Mouse (Mus musculus): ENCODE data around the gene Otop3. TPM values are rescaled to one million over a fixed set of nuclear protein-coding genes. Genes with fewer than 3 reads are reported as not detected.

Otop3 gene
- polyA plus RNA-seq, 1 experiment from 2014 or later, result 1.0 TPM

GRCm38 (mm10) chr11:115373805-115374694 is 39.5 kb downstream of the Otop3 start:
- no peak overlapping the region for H3K9ac ChIP-seq (replicated peaks; ENCODE audit: low read depth, low read length)
- no peaks in the 10 kb centered on the region for H3K9me3 ChIP-seq (ENCODE audit: control insufficient read depth, low read depth, low read length)
- 0 out of 2 replicates have a peak, but pooled peaks cover 3% of the 10 kb centered on the region for H3K27me3 ChIP-seq (ENCODE audit: control insufficient read depth, insufficient read depth, low read length)
- no peak overlapping the region for H3K27ac ChIP-seq (ENCODE audit: low read length)
- 2% methylated on average over 30 of the region's 30 CpGs for WGBS
- peak; percentile 59; the same call in 1 of the 2 replicates for ATAC-seq (ENCODE audit: insufficient number of reproducible peaks, insufficient read depth, low FRiP score, low read depth)
- peak overlapping the region; percentile 53 for H3K4me2 ChIP-seq (replicated peaks; ENCODE audit: low read depth, low read length)
- peak overlapping the region; percentile 17 for H3K4me3 ChIP-seq (ENCODE audit: low read depth, low read length)
- 0 out of 2 replicates have a peak, but pooled peaks cover 9% of the 10 kb centered on the region for H3K4me1 ChIP-seq (ENCODE audit: control insufficient read depth, insufficient read depth, low read length)
- no peaks in the 10 kb centered on the region for H3K36me3 ChIP-seq (ENCODE audit: control insufficient read depth, insufficient read depth, low read length)

- Histone ChIP-seq H3K4me2 (replicated peaks; ENCODE audit: low read depth, low read length) (0 out of 2 replicates have a peak overlapping the region, but pooled peaks have one; percentile 53), H3K9me3 (ENCODE audit: control insufficient read depth, low read depth, low read length) (no peaks in the 10 kb centered on the region), H3K36me3 (ENCODE audit: control insufficient read depth, insufficient read depth, low read length) (no peaks in the 10 kb centered on the region), H3K27me3 (ENCODE audit: control insufficient read depth, insufficient read depth, low read length) (0 out of 2 replicates have a peak, but pooled peaks cover 3% of the 10 kb centered on the region), H3K4me1 (ENCODE audit: control insufficient read depth, insufficient read depth, low read length) (0 out of 2 replicates have a peak, but pooled peaks cover 9% of the 10 kb centered on the region), H3K27ac (ENCODE audit: low read length) (no peak overlapping the region), H3K4me3 (ENCODE audit: low read depth, low read length) (no peak overlapping the region), H3K9ac (replicated peaks; ENCODE audit: low read depth, low read length) (no peak overlapping the region)
- 0 out of 2 replicates have a peak, but pooled peaks have one; percentile 28 for ATAC-seq (ENCODE audit: insufficient number of reproducible peaks, insufficient read depth, low FRiP score, low read depth)
- 67% methylated on average over 12 of the region's 12 CpGs for WGBS
Measured at GRCm38 (mm10) chr11:115374695-115375425, 40.3 kb downstream of the Otop3 start.

- Histone ChIP-seq H3K27ac (ENCODE audit: low read length) (no peak overlapping the region), H3K36me3 (ENCODE audit: control insufficient read depth, insufficient read depth, low read length) (no peaks in the 10 kb centered on the region), H3K9ac (replicated peaks; ENCODE audit: low read depth, low read length) (no peak overlapping the region), H3K9me3 (ENCODE audit: control insufficient read depth, low read depth, low read length) (no peaks in the 10 kb centered on the region), H3K27me3 (ENCODE audit: control insufficient read depth, insufficient read depth, low read length) (0 out of 2 replicates have a peak, but pooled peaks cover 3% of the 10 kb centered on the region), H3K4me3 (ENCODE audit: low read depth, low read length) (no peak overlapping the region), H3K4me1 (ENCODE audit: control insufficient read depth, insufficient read depth, low read length) (peaks cover 17% of the 10 kb centered on the region), H3K4me2 (replicated peaks; ENCODE audit: low read depth, low read length) (no peak overlapping the region)
- ATAC-seq (ENCODE audit: insufficient number of reproducible peaks, insufficient read depth, low FRiP score, low read depth), result no peak
- WGBS, result 66% methylated on average over 7 of the region's 7 CpGs
Measured at GRCm38 (mm10) chr11:115376722-115377121, 42.2 kb downstream of the Otop3 start.

- no peak for ATAC-seq (ENCODE audit: insufficient number of reproducible peaks, insufficient read depth, low FRiP score, low read depth)
- Histone ChIP-seq H3K27me3 (ENCODE audit: control insufficient read depth, insufficient read depth, low read length) (0 out of 2 replicates have a peak, but pooled peaks cover 3% of the 10 kb centered on the region), H3K9ac (replicated peaks; ENCODE audit: low read depth, low read length) (no peak overlapping the region), H3K4me2 (replicated peaks; ENCODE audit: low read depth, low read length) (no peak overlapping the region), H3K27ac (ENCODE audit: low read length) (no peak overlapping the region), H3K4me1 (ENCODE audit: control insufficient read depth, insufficient read depth, low read length) (peaks cover 17% of the 10 kb centered on the region), H3K36me3 (ENCODE audit: control insufficient read depth, insufficient read depth, low read length) (no peaks in the 10 kb centered on the region), H3K9me3 (ENCODE audit: control insufficient read depth, low read depth, low read length) (no peaks in the 10 kb centered on the region), H3K4me3 (ENCODE audit: low read depth, low read length) (no peak overlapping the region)
- WGBS, result 85% methylated on average over 4 of the region's 4 CpGs
Measured at GRCm38 (mm10) chr11:115377254-115377653, 42.7 kb downstream of the Otop3 start.

GRCm38 (mm10) chr11:115377854-115378253 is 43.3 kb downstream of the Otop3 start:
- Histone ChIP-seq H3K27me3 (ENCODE audit: control insufficient read depth, insufficient read depth, low read length) (0 out of 2 replicates have a peak, but pooled peaks cover 3% of the 10 kb centered on the region), H3K4me3 (ENCODE audit: low read depth, low read length) (no peak overlapping the region), H3K36me3 (ENCODE audit: control insufficient read depth, insufficient read depth, low read length) (no peaks in the 10 kb centered on the region), H3K27ac (ENCODE audit: low read length) (no peak overlapping the region), H3K4me2 (replicated peaks; ENCODE audit: low read depth, low read length) (no peak overlapping the region), H3K9me3 (ENCODE audit: control insufficient read depth, low read depth, low read length) (no peaks in the 10 kb centered on the region), H3K4me1 (ENCODE audit: control insufficient read depth, insufficient read depth, low read length) (peaks cover 23% of the 10 kb centered on the region), H3K9ac (replicated peaks; ENCODE audit: low read depth, low read length) (no peak overlapping the region)
- 85% methylated on average over 7 of the region's 7 CpGs for WGBS
- ATAC-seq (ENCODE audit: insufficient number of reproducible peaks, insufficient read depth, low FRiP score, low read depth), result no peak

GRCm38 (mm10) chr11:115381276-115381675 is 46.7 kb downstream of the Otop3 start:
- Histone ChIP-seq H3K36me3 (ENCODE audit: control insufficient read depth, insufficient read depth, low read length) (no peaks in the 10 kb centered on the region), H3K4me3 (ENCODE audit: low read depth, low read length) (peak overlapping the region; percentile 79), H3K4me2 (replicated peaks; ENCODE audit: low read depth, low read length) (peak overlapping the region; percentile 91), H3K9me3 (ENCODE audit: control insufficient read depth, low read depth, low read length) (no peaks in the 10 kb centered on the region), H3K27me3 (ENCODE audit: control insufficient read depth, insufficient read depth, low read length) (no peaks in the 10 kb centered on the region), H3K4me1 (ENCODE audit: control insufficient read depth, insufficient read depth, low read length) (peaks cover 35% of the 10 kb centered on the region), H3K27ac (ENCODE audit: low read length) (peak overlapping the region; percentile 41; the same call in 1 of the 2 replicates), H3K9ac (replicated peaks; ENCODE audit: low read depth, low read length) (no peak overlapping the region)
- ATAC-seq (ENCODE audit: insufficient number of reproducible peaks, insufficient read depth, low FRiP score, low read depth), result no peak
- 12% methylated on average over 9 of the region's 9 CpGs for WGBS

GRCm38 (mm10) chr11:115381743-115382539 is 47.4 kb downstream of the Otop3 start, which contains the start of gene Cdr2l:
Cdr2l (plus strand) TSS chr11:115381916.
- Histone ChIP-seq H3K4me2 (replicated peaks; ENCODE audit: low read depth, low read length) (peak within 1 kb of the TSS; percentile 91), H3K27ac (ENCODE audit: low read length) (peak within 1 kb of the TSS; percentile 80), H3K4me1 (ENCODE audit: control insufficient read depth, insufficient read depth, low read length) (peaks cover 35% of the 10 kb centered on the region), H3K27me3 (ENCODE audit: control insufficient read depth, insufficient read depth, low read length) (no peaks in the 10 kb centered on the region), H3K9me3 (ENCODE audit: control insufficient read depth, low read depth, low read length) (no peaks in the 10 kb centered on the region), H3K9ac (replicated peaks; ENCODE audit: low read depth, low read length) (peak within 1 kb of the TSS; percentile 71), H3K36me3 (ENCODE audit: control insufficient read depth, insufficient read depth, low read length) (no peaks in the 10 kb centered on the region), H3K4me3 (ENCODE audit: low read depth, low read length) (peak within 1 kb of the TSS; percentile 79)
- ATAC-seq (ENCODE audit: insufficient number of reproducible peaks, insufficient read depth, low FRiP score, low read depth), result peak; percentile 92
- under 1% methylated on average over 71 of the region's 76 CpGs for WGBS

All from stomach, embryonic 14.5 days (tissue).